Mouse (Mus musculus) liver, adult (tissue): ENCODE results near the gene Kmt2b.

Source experiments
- GATA4 ChIP-seq: IDR thresholded peaks from 2 replicates; pipeline ENCODE4 v1.6.1; 2014; ENCODE audit warnings: mild to moderate bottlenecking, low read length; ENCODE audit not compliant: insufficient replicate concordance

The Kmt2b gene

DNA sequence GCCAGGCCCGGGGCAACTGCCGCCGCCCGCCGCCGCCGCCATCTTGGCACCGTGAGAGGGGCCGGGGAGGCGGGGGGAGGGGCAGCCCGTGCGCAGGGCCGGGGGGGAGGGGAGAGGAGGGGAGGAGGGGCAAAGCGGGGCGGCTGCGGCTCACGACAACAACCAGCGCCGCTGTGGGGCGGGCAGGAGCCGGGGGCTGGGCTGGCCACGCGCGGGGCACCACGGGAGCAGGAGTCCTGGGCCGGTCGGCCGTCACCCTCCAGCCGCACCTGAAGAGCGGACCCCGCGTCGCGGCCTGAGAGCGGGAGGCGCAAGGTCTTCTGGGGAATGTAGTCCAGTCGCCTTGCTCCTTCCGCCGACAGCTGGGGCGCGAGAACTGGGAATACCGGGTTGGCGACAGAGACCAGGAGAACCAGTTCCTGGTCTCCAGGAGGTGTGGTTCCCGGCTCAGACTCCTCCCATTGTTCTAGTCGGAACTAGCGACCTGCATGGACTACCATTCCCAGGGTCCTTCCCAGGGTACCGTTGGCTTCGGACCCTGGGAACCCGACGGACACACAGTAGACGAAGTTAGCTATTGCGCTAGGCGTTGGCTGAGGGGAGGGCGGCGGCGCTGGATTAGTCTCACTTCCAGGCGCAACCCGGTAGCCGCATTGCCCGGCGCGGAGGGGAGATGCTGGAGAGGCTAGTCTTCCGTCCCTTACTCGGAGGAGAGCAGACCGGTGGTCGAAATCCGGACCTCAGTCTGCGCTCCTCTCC, at the start of gene Kmt2b:
TSS of gene Kmt2b (minus strand) at position 51 of the 759 bp plus-strand sequence.
- no peak for TF ChIP-seq GATA4

- no peak for TF ChIP-seq GATA4
These were observed 47.9 kb upstream of the Kmt2b start for GRCm38 (mm10) chr7:30636395-30636794.

- TF ChIP-seq GATA4 = no peak
These were observed 47.2 kb upstream of the Kmt2b start, which contains the start of gene Etv2 for GRCm38 (mm10) chr7:30635752-30636151. TSS of gene Etv2 (minus strand) at chr7:30635852.

GRCm38 (mm10) chr7:30634621-30635020, 46.1 kb upstream of the Kmt2b start:
- no peak for TF ChIP-seq GATA4

DNA sequence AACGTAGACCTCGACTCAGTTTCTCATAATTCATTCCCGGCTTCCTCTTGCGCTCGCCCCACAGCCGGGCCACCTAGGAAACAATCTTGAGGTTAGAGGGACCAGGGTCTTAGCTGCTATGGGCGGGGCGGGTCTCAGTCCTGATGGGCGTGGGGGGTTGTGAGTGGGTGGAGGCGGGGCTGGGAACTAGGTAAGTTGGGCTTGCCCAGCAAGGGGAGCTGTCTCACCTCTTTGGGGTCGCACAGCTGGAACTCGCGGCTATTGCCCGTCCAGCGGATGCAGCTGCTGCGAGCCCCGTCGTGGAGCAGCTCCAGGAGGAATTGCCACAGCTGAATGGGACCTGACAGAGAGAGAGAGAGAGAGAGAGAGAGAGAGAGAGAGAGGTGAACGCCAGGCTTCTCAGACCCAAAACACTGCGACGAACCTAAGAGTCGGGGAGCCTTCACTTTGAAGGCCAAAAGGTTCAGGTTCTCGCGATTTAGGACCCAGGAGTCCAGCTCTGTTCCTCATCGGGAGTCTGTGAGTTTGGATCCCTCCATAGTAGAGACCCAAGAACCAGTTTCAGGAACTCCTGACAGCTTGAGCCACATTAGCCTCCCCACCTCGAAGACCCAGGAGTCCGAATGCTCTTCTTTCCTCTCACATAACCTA, 45.4 kb upstream of the Kmt2b start:
- no peak for TF ChIP-seq GATA4

DNA sequence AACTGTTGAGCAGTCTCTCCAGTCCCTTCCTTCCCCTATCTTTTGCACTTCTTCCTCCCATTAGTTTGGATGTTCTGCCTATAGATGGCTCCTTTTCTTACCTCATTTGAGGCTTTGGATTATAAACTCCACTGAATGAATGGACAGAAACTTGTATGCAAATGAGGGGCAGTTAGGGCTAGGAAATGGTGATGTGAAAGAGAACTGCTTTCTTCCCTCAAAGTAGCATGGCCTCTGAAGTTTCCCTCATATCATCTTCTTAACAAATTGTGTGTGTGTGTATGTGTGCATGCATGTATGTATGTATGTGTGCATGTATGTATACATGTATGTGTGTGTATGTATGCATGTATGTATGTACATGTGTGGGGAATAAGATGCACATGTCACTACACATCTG, 40.5 kb upstream of the Kmt2b start:
- no peak for TF ChIP-seq GATA4

DNA sequence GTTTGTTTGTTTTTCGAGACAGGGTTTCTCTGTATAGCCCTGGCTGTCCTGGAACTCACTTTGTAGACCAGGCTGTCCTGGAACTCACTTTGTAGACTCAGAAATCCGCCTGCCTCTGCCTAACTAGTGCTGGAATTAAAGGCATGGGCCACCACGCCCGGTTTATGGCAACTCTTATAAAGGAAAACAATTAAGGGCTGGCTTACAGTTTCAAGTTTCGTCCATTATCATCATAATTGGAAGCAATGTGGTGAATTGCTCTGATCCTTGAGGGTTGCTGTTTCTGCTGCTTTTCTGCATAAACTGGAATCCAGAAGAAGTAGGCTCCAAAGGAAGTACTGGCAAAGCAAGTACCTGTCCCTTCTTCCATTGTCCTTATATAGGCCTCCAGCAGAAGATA, 38.1 kb upstream of the Kmt2b start:
- TF ChIP-seq GATA4 = no peak

DNA sequence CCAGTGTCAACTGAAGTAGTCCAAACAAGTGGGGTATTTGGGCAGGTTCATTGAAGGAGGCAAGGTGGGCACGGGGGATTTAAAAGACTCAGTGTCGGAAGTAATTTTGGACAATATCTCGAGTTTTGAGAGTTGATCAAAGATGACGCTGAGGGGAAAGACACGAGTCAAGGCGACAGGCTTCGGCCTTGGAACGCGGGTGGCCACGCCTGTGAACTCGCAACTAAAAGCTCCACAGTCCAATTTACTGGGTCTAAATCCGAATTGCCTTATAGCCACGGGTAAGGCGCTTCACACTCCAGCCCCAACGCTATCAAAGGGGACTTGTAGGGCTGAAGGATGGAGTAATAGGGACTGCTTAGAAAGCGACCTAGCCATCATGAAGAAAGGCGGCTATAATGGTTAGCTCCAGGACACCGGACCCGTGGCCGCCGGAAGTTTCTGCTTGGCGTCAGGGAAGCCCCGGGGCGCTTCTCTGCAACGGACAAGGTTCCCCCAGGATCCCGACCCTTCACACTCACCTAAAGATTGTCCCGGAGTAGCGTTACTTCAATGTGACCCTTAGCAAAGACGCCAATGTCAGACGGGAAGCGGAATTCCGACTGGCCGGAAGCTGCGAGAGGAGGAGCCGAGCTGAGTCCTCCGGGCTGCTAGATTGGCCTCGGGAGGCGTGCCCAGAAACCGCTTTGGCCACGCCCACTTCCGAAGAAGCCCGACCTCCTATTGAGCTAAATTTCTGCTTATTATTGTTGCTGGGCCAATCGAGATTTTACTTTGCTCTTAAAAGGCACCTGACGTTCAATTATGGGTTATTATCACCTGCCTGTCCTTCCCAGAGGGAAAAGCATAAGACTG, 37.2 kb upstream of the Kmt2b start, which contains the start of gene Cox6b1:
TSS of gene Cox6b1 (minus strand) at position 622 of the 855 bp plus-strand sequence.
- TF ChIP-seq GATA4 = no peak; the same call in 1 of the 2 replicates

GRCm38 (mm10) chr7:30619202-30619601, 30.7 kb upstream of the Kmt2b start:
- TF ChIP-seq GATA4 = no peak

DNA sequence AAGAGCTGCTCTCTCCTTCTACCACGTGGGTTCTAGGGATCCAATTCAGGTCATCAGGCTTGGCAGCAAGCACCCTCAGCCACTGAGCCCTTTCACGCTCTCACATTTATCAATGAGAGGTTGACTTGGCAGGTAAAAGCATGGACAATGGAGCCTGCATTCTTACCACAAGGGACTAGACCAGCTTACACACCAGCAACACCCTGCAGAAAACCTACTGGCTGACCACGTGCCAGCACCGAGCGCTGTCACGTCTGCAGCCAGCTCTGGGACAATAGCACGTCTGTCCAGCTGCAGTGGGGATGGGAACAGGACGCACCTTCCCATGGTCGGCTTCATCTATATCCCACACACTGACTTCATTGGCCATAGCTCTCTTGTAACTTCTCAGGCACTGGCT, 30.1 kb upstream of the Kmt2b start:
- no peak for TF ChIP-seq GATA4

- TF ChIP-seq GATA4 = no peak
These were observed 26.7 kb upstream of the Kmt2b start for GRCm38 (mm10) chr7:30615049-30615760.

GRCm38 (mm10) chr7:30614454-30614853, 25.9 kb upstream of the Kmt2b start:
- TF ChIP-seq GATA4 = no peak

- no peak for TF ChIP-seq GATA4
These were observed 25.1 kb upstream of the Kmt2b start for GRCm38 (mm10) chr7:30613529-30614112.

DNA sequence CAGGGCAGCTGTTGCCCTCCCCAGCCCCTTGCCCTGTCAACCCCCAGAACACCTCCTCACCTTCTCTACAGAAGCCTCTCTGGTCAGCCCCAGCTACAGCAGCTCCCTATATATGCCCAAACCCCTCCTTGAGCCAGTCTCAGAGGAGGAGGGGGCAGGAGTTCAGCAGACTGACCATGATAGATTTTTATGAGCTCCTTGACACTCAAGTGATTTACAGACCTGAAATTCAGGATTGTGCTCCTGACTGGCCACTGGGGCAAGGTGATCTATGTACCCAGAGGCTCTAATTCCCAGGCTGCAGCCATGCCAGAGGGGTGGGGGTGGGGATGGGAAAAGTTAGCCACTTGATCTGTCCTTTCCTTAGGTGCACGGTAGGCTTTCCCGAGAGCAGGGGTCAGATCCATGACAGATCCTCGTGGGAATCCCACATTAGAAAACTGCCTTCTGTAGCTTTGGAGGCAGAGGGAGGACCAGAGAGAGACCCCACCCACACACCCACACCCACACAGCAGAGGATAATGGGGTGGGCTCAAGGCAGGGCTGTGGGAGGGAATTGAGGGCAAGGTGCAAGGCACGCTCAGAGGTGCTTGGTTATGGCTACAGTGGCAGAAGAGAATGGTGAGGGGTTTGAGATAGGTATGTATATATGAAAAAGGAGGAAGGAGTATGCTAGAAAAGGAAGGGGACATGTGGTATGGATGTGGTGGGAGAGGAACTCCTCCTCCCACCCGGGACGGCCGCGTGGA, 24.3 kb upstream of the Kmt2b start, which contains the start of gene Upk1a:
TSS of gene Upk1a (minus strand) at position 194 of the 749 bp plus-strand sequence.
- TF ChIP-seq GATA4 = no peak
